Mouse (Mus musculus) CD8-positive naive resting alpha-beta T cell, adult 2 months (primary cell): ENCODE measurements around the gene Bmp2k.

Source experiments
- DNase-seq, 2 experiments: peaks; one replicate each; pipeline ENCODE4 v3.0.0; 2022; ENCODE audit warnings: low read depth in 2 of 2, low spot score in 2 of 2

Gene Bmp2k

DNA sequence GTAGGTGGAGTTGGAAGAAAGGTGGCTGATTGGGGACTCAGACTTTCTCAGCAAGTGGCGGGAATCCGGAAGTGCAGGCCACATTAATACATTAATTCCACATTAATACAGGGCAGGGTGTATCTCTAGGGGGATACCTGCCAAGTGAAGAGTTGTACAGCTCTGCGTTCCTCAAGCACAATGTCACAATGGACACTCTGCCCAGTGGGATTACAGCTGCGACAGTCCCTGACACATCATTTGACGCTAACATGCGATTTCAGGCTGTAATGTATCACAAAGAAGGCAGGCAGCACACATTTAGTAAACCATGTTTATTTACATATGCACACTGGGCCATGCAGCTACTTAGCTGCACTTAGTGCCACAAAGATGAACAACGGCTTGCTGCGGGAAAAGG, 95.5 kb downstream of the Bmp2k start:
- no peak for DNase-seq

GRCm38 (mm10) chr5:97095335-97095734, 97.8 kb downstream of the Bmp2k start:
- no peak for DNase-seq

DNA sequence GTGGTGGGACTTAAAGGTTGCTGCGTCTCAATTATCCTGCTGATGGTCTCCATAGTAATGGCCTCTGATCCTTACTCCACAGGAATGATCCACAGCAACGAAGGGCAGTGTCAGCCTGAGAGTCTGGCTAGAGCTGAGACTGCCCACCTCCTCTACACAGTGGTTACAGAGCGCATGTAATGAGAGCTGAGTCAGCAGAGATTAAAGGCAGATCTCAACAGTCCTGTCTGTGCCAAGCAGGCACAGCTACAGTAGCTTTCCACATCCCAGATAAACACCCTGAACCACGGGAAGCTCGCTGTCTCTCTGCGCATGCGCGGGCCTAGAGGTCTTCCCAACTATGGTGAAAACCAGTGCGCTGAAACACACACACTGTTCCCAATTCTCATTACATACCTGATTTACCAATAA, 100.1 kb downstream of the Bmp2k start:
- no peak for DNase-seq

- DNase-seq: no peak
Observed at GRCm38 (mm10) chr5:97099954-97100353, 102.5 kb downstream of the Bmp2k start.

GRCm38 (mm10) chr5:97108333-97108732, 110.8 kb downstream of the Bmp2k start:
- DNase-seq: no peak

- DNase-seq: no peak
Observed at GRCm38 (mm10) chr5:97110133-97110532, 112.6 kb downstream of the Bmp2k start.

DNA sequence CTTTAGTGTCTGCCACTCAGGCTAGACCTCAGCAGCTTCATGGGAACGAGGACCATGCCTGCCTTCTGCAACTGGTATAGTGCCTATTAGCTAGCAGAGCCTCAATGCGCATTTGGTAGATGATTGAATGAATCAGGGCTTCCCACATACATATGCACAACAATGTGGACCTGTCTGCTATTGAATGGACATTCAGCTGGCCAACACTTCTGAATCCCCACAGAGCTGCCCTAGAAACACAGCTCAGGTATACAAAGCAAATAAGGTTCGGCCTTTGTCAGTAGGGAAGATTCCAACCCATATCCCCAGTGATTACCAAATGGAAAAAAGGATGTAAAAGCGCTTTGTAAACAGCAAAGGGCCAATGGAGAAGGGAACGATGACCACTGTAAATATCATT, 113.2 kb downstream of the Bmp2k start:
- no peak for DNase-seq

- DNase-seq: peak; percentile 86 to 88
Observed at GRCm38 (mm10) chr5:97111207-97111910, 113.9 kb downstream of the Bmp2k start, which contains the start of gene Paqr3. Gene Paqr3, minus strand, starts transcription at chr5:97111596.

DNA sequence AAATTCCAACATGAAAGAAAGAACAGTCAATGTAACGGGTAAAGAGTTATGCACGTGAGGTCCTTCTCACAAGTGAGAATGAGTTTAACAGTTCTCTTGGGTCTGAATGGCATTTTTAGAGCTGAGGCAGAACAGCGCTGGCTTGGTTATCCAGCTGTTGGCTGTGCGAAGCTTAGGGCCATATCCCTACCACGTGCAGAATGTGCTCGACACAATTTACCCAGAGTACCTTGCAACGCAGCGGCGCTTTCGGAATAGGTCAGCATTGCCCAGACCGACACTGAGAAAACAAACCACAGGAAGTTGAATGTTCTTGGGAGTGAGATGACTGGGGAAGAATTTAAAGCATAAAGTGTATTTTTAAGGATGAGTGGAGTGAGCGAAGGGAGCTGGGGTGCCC, 127.5 kb downstream of the Bmp2k start:
- DNase-seq: no peak

DNA sequence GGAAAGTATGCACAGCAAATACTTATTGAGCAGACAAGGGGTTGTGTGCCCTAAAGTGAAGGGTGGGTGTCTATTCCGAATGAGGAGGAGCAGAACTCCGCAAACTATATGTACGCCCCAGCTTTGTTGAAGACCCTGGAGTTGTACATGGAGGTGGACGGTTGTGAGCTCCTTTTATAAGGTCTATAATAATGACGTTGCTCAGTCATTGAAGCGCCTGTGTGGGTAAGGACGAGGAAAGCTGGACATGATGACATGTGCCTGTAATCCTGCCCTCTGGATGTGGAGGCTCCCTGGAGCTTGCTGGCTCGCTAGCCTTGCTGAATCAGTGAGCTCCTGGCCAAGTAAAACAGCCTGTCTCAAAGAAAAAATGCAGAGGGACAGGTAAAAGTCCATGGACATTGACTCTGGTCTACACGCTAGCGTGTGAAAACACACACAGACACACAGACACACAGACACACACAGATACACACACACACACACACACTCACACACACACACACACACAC, 128.0 kb downstream of the Bmp2k start:
- no peak for DNase-seq

DNA sequence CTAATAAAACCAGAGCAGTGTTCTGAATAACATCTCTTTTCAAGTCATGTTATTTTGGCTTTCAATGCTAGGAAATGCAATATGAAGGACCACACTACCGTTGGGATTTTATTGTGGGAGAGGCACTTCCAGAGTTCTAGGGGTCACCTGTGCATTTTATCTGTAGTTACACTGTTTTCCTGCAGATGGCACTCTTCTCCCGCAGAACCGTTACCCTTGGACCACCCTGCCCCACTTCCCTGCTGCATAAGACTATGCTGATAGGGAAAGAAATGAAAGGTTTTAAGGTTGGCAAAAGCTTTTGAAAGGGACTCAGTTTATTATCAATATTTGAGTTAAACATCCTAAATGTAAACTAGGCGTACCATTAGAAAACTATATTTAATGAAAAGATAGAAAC, 128.5 kb downstream of the Bmp2k start:
- DNase-seq: no peak

DNA sequence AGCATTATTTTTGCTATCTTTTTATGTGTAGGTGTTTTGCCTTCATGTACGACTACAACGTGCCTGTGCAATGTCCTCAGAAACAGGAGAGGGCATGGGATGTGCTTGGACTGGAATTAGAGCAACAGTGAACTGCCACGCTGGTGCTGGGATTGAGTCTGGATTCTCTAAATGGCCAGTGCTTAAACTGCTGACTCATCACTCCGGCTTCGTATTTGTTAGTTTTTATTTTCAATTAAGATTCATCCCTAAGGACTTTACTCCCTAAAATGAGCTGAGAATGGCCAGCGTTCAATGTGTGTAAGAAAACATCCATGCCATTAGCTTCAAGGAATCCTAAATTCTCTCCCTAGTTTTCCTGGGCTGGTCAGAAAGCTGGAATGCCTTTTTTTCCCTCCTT, 129.8 kb downstream of the Bmp2k start:
- no peak for DNase-seq

- DNase-seq: no peak
Observed at GRCm38 (mm10) chr5:97128242-97129226, 131.0 kb downstream of the Bmp2k start.

DNA sequence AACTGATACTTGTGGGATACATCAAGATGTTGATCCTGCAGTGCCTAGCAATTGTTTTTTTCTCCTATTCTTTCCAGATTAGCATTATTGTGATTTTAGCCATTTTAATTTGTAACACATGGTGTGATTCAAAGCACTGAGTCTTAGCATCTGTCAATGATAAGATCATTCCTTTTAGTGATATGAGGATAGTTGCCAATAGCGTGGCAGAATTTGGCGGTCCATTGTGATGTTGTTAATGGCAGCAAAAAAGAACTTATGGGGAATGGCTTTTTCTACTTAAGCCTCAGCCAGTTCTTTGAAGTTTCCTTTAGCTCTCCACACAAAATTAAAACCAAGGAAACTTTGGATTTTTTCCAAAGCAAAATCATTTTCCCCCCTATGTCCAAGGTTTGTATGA, 132.1 kb downstream of the Bmp2k start:
- DNase-seq: no peak

- DNase-seq: no peak
Observed at GRCm38 (mm10) chr5:97135331-97135730, 137.8 kb downstream of the Bmp2k start.
